ENCODE assay signal across 24 mouse cellular contexts in genomic region chr3:78586639-78587038, GRCm38 (mm10).
"Had no signal": no experiment of that assay in that cellular context is flagged by ENCODE, and none has a peak within 500 bp of the region (broad histone marks: within the 10 kb centered on the region; RNA-seq: fewer than 3 reads in every experiment).

No protein-coding gene starts in this region.

- H3K36me3 ChIP-seq: limb, embryonic 12.5 days; limb, embryonic 15.5 days; midbrain, embryonic 10.5 days; midbrain, embryonic 13.5 days had no signal

- H3K27ac ChIP-seq: kidney, postnatal 0 days; left cerebral cortex, adult 2 months; limb, embryonic 12.5 days; limb, embryonic 15.5 days; liver, embryonic 14.5 days; midbrain, embryonic 10.5 days; midbrain, embryonic 13.5 days; stomach, postnatal 0 days had no signal

- H3K4me2 ChIP-seq: limb, embryonic 12.5 days; limb, embryonic 15.5 days; liver, embryonic 11.5 days; lung, embryonic 14.5 days; midbrain, embryonic 13.5 days had no signal

- ATAC-seq: liver, postnatal 0 days; lung, postnatal 0 days; midbrain, embryonic 13.5 days; midbrain, embryonic 16.5 days had no signal

- H3K4me3 ChIP-seq: left cerebral cortex, adult 2 months; limb, embryonic 12.5 days; limb, embryonic 15.5 days; megakaryocyte, embryonic 14.5 days; midbrain, embryonic 10.5 days; midbrain, embryonic 13.5 days; myocyte had no signal

- DNase-seq: kidney, postnatal 36 days; layer of hippocampus, postnatal 36 days; liver, postnatal 0 days; lung, embryonic 14.5 days; lung, postnatal 36 days; right cerebral cortex, adult 18-20 months; right cerebral cortex, postnatal 14 days; right cerebral cortex, postnatal 4 days; thymus, adult 2 months; thymus, postnatal 14 days; thymus, postnatal 4 days had no signal

- H3K9ac ChIP-seq: limb, embryonic 12.5 days; limb, embryonic 15.5 days; liver, embryonic 14.5 days; liver, postnatal 0 days; lung, embryonic 14.5 days; midbrain, embryonic 13.5 days had no signal

- H3K4me1 ChIP-seq: limb, embryonic 15.5 days; megakaryocyte, embryonic 14.5 days; midbrain, embryonic 10.5 days; midbrain, embryonic 13.5 days had no signal

- H3K9me3 ChIP-seq: limb, embryonic 12.5 days; limb, embryonic 15.5 days; megakaryocyte, embryonic 14.5 days; midbrain, embryonic 10.5 days; midbrain, embryonic 13.5 days had no signal

- H3K27me3 ChIP-seq: limb, embryonic 15.5 days; megakaryocyte, embryonic 14.5 days; midbrain, embryonic 13.5 days had no signal
